Mouse (Mus musculus) C2C12 (cell line): ENCODE measurements around the gene Rbm7.

Experiments
- CTCF ChIP-seq: IDR thresholded peaks from one replicate; pipeline ENCODE4 v1.5.1; 2011; ENCODE audit not compliant: control insufficient read depth, insufficient read depth, insufficient read length
- MYOD1 ChIP-seq: IDR thresholded peaks from one replicate; pipeline ENCODE4 v1.6.1; 2011; ENCODE audit warnings: low read depth; ENCODE audit not compliant: control insufficient read depth, insufficient read length

- no peak for TF ChIP-seq CTCF
- no peak for TF ChIP-seq MYOD1
Measured at GRCm38 (mm10) chr9:48532203-48532602, 37.1 kb upstream of the Rbm7 start.
